Mouse (Mus musculus): ENCODE measurements around the gene Prkaa2. TPM values are rescaled to one million over a fixed set of nuclear protein-coding genes. Genes with fewer than 3 reads are reported as not detected.

The Prkaa2 gene
- polyA plus RNA-seq, 1 experiment from 2014 or later: 15.6 TPM

GRCm38 (mm10) chr4:105151911-105152690 lies 42.4 kb upstream of the Prkaa2 start:
- no peak; the same call in 1 of the 2 replicates for ATAC-seq (ENCODE audit: low read depth)
- Histone ChIP-seq H3K27me3 (ENCODE audit: control insufficient read depth, insufficient read depth, low read length) (no peaks in the 10 kb centered on the region), H3K4me3 (ENCODE audit: low read depth, low read length) (no peak overlapping the region), H3K9ac (replicated peaks; ENCODE audit: low read depth, low read length) (no peak overlapping the region), H3K27ac (ENCODE audit: low read depth, low read length) (no peak overlapping the region), H3K4me1 (ENCODE audit: control insufficient read depth, insufficient read depth, low read length) (no peaks in the 10 kb centered on the region), H3K36me3 (ENCODE audit: control insufficient read depth, insufficient read depth, low read length) (no peaks in the 10 kb centered on the region), H3K4me2 (ENCODE audit: low read depth, low read length) (no peak overlapping the region), H3K9me3 (ENCODE audit: control insufficient read depth, low read length) (no peaks in the 10 kb centered on the region)
- WGBS: 45% methylated on average over 14 of the region's 14 CpGs

GRCm38 (mm10) chr4:105149492-105149891 lies 39.8 kb upstream of the Prkaa2 start:
- H3K27ac ChIP-seq (ENCODE audit: low read depth, low read length): no peak overlapping the region
- no peak overlapping the region for H3K9ac ChIP-seq (replicated peaks; ENCODE audit: low read depth, low read length)
- ATAC-seq (ENCODE audit: low read depth): no peak
- no peaks in the 10 kb centered on the region for H3K4me1 ChIP-seq (ENCODE audit: control insufficient read depth, insufficient read depth, low read length)
- H3K36me3 ChIP-seq (ENCODE audit: control insufficient read depth, insufficient read depth, low read length): no peaks in the 10 kb centered on the region
- WGBS: 92% methylated on average over 7 of the region's 7 CpGs
- H3K9me3 ChIP-seq (ENCODE audit: control insufficient read depth, low read length): no peaks in the 10 kb centered on the region
- no peak overlapping the region for H3K4me3 ChIP-seq (ENCODE audit: low read depth, low read length)
- H3K4me2 ChIP-seq (ENCODE audit: low read depth, low read length): no peak overlapping the region
- no peaks in the 10 kb centered on the region for H3K27me3 ChIP-seq (ENCODE audit: control insufficient read depth, insufficient read depth, low read length)

GRCm38 (mm10) chr4:105133350-105134050 lies 23.8 kb upstream of the Prkaa2 start:
- H3K36me3 ChIP-seq (ENCODE audit: control insufficient read depth, insufficient read depth, low read length): no peaks in the 10 kb centered on the region
- no peak for ATAC-seq (ENCODE audit: low read depth)
- H3K27me3 ChIP-seq (ENCODE audit: control insufficient read depth, insufficient read depth, low read length): no peaks in the 10 kb centered on the region
- WGBS: 79% methylated on average over 4 of the region's 4 CpGs
- no peaks in the 10 kb centered on the region for H3K9me3 ChIP-seq (ENCODE audit: control insufficient read depth, low read length)
- H3K4me1 ChIP-seq (ENCODE audit: control insufficient read depth, insufficient read depth, low read length): no peaks in the 10 kb centered on the region
- no peak overlapping the region for H3K4me2 ChIP-seq (ENCODE audit: low read depth, low read length)
- no peak overlapping the region for H3K9ac ChIP-seq (replicated peaks; ENCODE audit: low read depth, low read length)
- no peak overlapping the region for H3K27ac ChIP-seq (ENCODE audit: low read depth, low read length)
- no peak overlapping the region for H3K4me3 ChIP-seq (ENCODE audit: low read depth, low read length)

GRCm38 (mm10) chr4:105131756-105132314 lies 22.1 kb upstream of the Prkaa2 start:
- no peaks in the 10 kb centered on the region for H3K4me1 ChIP-seq (ENCODE audit: control insufficient read depth, insufficient read depth, low read length)
- no peak for ATAC-seq (ENCODE audit: low read depth)
- no peak overlapping the region for H3K4me3 ChIP-seq (ENCODE audit: low read depth, low read length)
- 85% methylated on average over 9 of the region's 9 CpGs for WGBS
- H3K9me3 ChIP-seq (ENCODE audit: control insufficient read depth, low read length): no peaks in the 10 kb centered on the region
- no peak overlapping the region for H3K9ac ChIP-seq (replicated peaks; ENCODE audit: low read depth, low read length)
- H3K27me3 ChIP-seq (ENCODE audit: control insufficient read depth, insufficient read depth, low read length): no peaks in the 10 kb centered on the region
- no peak overlapping the region for H3K4me2 ChIP-seq (ENCODE audit: low read depth, low read length)
- no peaks in the 10 kb centered on the region for H3K36me3 ChIP-seq (ENCODE audit: control insufficient read depth, insufficient read depth, low read length)
- no peak overlapping the region for H3K27ac ChIP-seq (ENCODE audit: low read depth, low read length)

- WGBS: 54% methylated on average over 7 of the region's 7 CpGs
- Histone ChIP-seq H3K4me1 (ENCODE audit: control insufficient read depth, insufficient read depth, low read length) (no peaks in the 10 kb centered on the region), H3K36me3 (ENCODE audit: control insufficient read depth, insufficient read depth, low read length) (no peaks in the 10 kb centered on the region), H3K4me2 (ENCODE audit: low read depth, low read length) (no peak overlapping the region), H3K9me3 (ENCODE audit: control insufficient read depth, low read length) (no peaks in the 10 kb centered on the region), H3K27me3 (ENCODE audit: control insufficient read depth, insufficient read depth, low read length) (no peaks in the 10 kb centered on the region), H3K9ac (replicated peaks; ENCODE audit: low read depth, low read length) (no peak overlapping the region), H3K27ac (ENCODE audit: low read depth, low read length) (no peak overlapping the region), H3K4me3 (ENCODE audit: low read depth, low read length) (no peak overlapping the region)
- ATAC-seq (ENCODE audit: low read depth): no peak
Observed at GRCm38 (mm10) chr4:105129212-105129611, 19.5 kb upstream of the Prkaa2 start.

GRCm38 (mm10) chr4:105122429-105122828 lies 12.7 kb upstream of the Prkaa2 start:
- Histone ChIP-seq H3K4me2 (ENCODE audit: low read depth, low read length) (no peak overlapping the region), H3K27me3 (ENCODE audit: control insufficient read depth, insufficient read depth, low read length) (no peaks in the 10 kb centered on the region), H3K27ac (ENCODE audit: low read depth, low read length) (no peak overlapping the region), H3K9ac (replicated peaks; ENCODE audit: low read depth, low read length) (no peak overlapping the region), H3K4me1 (ENCODE audit: control insufficient read depth, insufficient read depth, low read length) (no peaks in the 10 kb centered on the region), H3K36me3 (ENCODE audit: control insufficient read depth, insufficient read depth, low read length) (no peaks in the 10 kb centered on the region), H3K4me3 (ENCODE audit: low read depth, low read length) (no peak overlapping the region), H3K9me3 (ENCODE audit: control insufficient read depth, low read length) (no peaks in the 10 kb centered on the region)
- no peak for ATAC-seq (ENCODE audit: low read depth)
- WGBS: 52% methylated on average over 7 of the region's 8 CpGs

- Histone ChIP-seq H3K4me2 (ENCODE audit: low read depth, low read length) (no peak overlapping the region), H3K27ac (ENCODE audit: low read depth, low read length) (no peak overlapping the region), H3K27me3 (ENCODE audit: control insufficient read depth, insufficient read depth, low read length) (no peaks in the 10 kb centered on the region), H3K9ac (replicated peaks; ENCODE audit: low read depth, low read length) (no peak overlapping the region), H3K4me1 (ENCODE audit: control insufficient read depth, insufficient read depth, low read length) (no peaks in the 10 kb centered on the region), H3K36me3 (ENCODE audit: control insufficient read depth, insufficient read depth, low read length) (no peaks in the 10 kb centered on the region), H3K9me3 (ENCODE audit: control insufficient read depth, low read length) (no peaks in the 10 kb centered on the region), H3K4me3 (ENCODE audit: low read depth, low read length) (no peak overlapping the region)
- WGBS: 54% methylated on average over 6 of the region's 6 CpGs
- no peak for ATAC-seq (ENCODE audit: low read depth)
Observed at GRCm38 (mm10) chr4:105121081-105121480, 11.4 kb upstream of the Prkaa2 start.

- Histone ChIP-seq H3K9me3 (ENCODE audit: control insufficient read depth, low read length) (no peaks in the 10 kb centered on the region), H3K4me3 (ENCODE audit: low read depth, low read length) (no peak overlapping the region), H3K4me2 (ENCODE audit: low read depth, low read length) (no peak overlapping the region), H3K27ac (ENCODE audit: low read depth, low read length) (no peak overlapping the region), H3K4me1 (ENCODE audit: control insufficient read depth, insufficient read depth, low read length) (peaks cover 10% of the 10 kb centered on the region; the same call in 1 of the 2 replicates), H3K27me3 (ENCODE audit: control insufficient read depth, insufficient read depth, low read length) (no peaks in the 10 kb centered on the region), H3K36me3 (ENCODE audit: control insufficient read depth, insufficient read depth, low read length) (no peaks in the 10 kb centered on the region), H3K9ac (replicated peaks; ENCODE audit: low read depth, low read length) (no peak overlapping the region)
- no peak for ATAC-seq (ENCODE audit: low read depth)
- 74% methylated on average over 3 of the region's 3 CpGs for WGBS
Observed at GRCm38 (mm10) chr4:105113468-105113867, 3.8 kb upstream of the Prkaa2 start.

- Histone ChIP-seq H3K4me3 (ENCODE audit: low read depth, low read length) (no peak overlapping the region), H3K9me3 (ENCODE audit: control insufficient read depth, low read length) (no peaks in the 10 kb centered on the region), H3K27me3 (ENCODE audit: control insufficient read depth, insufficient read depth, low read length) (no peaks in the 10 kb centered on the region), H3K27ac (ENCODE audit: low read depth, low read length) (no peak overlapping the region), H3K36me3 (ENCODE audit: control insufficient read depth, insufficient read depth, low read length) (no peaks in the 10 kb centered on the region), H3K4me1 (ENCODE audit: control insufficient read depth, insufficient read depth, low read length) (peaks cover 10% of the 10 kb centered on the region; the same call in 1 of the 2 replicates), H3K4me2 (ENCODE audit: low read depth, low read length) (no peak overlapping the region), H3K9ac (replicated peaks; ENCODE audit: low read depth, low read length) (no peak overlapping the region)
- 88% methylated on average over 5 of the region's 5 CpGs for WGBS
- no peak for ATAC-seq (ENCODE audit: low read depth)
Observed at GRCm38 (mm10) chr4:105113042-105113441, 3.4 kb upstream of the Prkaa2 start.
